Mouse (Mus musculus) left cerebral cortex, adult 11 months (tissue): ENCODE measurements around the gene Unc5c.

ENCODE experiments used
- DNase-seq: peaks from one replicate; pipeline ENCODE4 v3.0.0; 2022; ENCODE audit warnings: low spot score

The Unc5c gene

DNA sequence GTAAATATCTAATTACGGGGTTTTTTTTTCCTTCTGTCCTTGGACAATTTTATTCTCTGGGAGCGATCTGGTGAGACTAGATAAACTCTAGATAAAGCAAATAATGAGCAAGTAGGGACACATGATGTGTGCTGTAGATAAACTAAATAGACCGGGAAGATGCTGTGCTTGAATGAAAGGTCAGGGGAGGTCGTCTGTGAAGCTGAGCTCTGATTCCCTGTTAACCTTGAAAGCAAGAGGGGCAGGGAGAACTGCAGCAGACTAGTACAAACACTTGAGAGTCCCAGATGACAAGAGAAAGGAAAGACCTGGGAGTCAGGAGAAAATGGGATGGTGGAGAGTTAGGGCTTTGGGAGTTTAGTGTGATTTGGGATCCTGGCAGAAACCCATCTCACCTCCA lies 251.4 kb downstream of the Unc5c start:
- DNase-seq: no peak

DNA sequence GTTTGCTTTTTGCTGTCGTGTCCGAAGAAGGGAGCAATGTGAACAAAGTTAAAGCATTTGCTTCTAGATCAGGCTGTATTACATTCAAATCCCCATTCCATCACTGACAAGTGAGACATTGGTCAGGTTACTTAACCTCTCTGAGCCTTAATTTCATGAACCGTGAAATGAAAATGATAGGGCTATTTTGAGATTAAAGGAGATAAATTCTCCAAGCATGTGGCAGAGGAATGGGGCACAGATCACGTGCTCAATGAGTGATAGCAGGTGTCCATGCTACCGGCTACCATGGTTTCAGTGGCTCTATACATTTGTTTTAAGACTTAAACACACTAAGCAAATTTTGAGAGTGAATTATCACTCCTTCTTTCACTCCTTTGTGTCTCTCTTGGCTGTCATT lies 254.0 kb downstream of the Unc5c start:
- no peak for DNase-seq

DNA sequence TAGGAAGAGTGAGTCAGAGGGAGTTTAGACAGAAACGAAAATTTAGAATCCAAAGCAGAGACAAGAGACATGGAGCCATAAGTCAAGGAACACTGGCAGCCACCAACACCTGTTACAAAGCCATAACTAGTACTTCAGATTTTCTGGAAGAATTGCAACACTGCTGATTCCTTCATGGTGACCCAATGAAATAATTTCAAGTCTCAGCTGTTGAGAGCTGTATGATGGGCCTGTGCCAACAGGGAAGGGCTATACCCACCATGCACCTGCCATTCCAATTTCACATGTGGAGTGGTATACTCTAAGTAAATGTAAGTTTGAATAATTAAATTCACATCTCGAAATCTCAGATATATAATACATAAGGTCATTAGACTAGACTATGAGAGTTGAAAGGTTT lies 259.5 kb downstream of the Unc5c start:
- no peak for DNase-seq

DNA sequence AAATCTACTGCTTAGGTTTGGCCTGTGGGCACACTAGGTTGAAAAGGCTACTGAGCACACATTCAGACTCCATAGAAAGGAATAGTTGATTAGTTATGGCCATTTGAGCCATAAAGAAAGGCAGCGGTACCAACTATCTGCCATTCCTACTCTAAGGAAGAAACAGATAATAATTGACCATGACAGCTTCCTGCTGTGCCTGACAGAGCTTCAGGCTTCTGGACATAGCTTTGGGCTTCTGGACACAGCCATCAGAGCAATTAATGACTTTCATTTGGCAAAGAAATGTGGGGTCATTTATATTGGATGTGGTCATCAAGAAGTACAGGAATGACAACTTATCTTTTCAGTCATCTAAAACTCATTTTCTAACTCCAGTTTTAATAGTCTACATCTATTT lies 260.4 kb downstream of the Unc5c start:
- DNase-seq: no peak

DNA sequence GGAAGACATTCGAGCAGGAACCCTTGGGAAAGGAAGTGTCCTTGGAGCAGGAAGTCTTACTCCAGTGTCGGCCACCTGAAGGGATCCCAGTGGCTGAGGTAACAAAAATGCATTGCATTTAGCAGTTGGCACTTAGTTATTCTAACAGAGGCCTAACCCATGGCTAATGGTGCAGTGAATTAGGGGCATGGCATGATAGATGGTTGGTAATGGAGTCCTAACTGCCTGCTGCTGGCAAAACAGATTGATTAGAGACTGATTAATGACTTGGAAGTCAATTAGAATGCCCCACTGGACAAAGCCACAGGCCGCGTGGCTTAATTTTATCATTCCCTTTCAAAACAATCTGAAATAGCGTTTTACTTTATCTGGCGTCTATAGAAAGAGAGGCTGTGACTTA lies 268.8 kb downstream of the Unc5c start:
- DNase-seq: no peak

DNA sequence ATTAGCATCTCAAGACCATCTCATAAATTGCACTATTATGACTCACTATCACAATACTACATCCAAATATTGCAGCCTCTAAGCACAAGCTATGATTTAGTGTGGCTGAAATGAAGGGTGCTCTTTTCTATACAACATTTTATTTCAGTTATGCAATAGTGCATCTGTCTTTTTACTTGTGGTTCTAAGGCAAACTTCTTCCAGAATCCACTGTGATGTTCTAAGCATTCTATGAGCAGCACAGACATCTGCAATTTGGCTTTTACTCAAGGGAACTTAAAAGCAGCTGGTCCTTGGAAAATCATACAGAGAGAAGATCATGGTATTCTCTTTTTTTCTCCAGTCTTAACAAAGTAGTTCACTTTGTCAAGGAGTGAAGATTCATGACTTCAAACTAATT lies 270.3 kb downstream of the Unc5c start:
- no peak for DNase-seq

- no peak for DNase-seq
Observed at GRCm38 (mm10) chr3:141745322-141745721, 280.3 kb downstream of the Unc5c start.

GRCm38 (mm10) chr3:141748694-141749381 lies 283.8 kb downstream of the Unc5c start:
- no peak for DNase-seq

- DNase-seq: no peak
Observed at GRCm38 (mm10) chr3:141752172-141752571, 287.2 kb downstream of the Unc5c start.

DNA sequence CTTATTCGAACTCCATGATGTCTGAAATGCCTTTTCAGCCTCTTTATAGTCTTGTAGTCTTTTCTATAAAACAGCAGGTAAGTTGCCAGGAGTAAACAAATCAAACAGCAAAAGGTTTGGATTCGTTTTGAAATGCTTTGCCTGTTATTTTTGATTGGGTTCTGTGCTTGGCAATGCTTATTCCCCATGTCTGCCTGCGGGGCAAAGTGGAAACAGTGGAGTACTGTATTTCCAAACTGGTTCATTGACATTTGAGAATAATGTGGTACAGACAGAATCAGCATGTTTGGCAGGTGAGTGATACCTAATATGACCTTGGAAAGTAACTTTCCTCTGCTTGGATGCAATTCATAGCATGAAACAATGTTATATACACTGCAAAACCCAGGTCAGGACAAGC lies 292.2 kb downstream of the Unc5c start:
- no peak for DNase-seq

- no peak for DNase-seq
Observed at GRCm38 (mm10) chr3:141778411-141778919, 313.4 kb downstream of the Unc5c start.

GRCm38 (mm10) chr3:141779186-141779585 lies 314.2 kb downstream of the Unc5c start:
- DNase-seq: no peak

- no peak for DNase-seq
Observed at GRCm38 (mm10) chr3:141782553-141782952, 317.5 kb downstream of the Unc5c start.

DNA sequence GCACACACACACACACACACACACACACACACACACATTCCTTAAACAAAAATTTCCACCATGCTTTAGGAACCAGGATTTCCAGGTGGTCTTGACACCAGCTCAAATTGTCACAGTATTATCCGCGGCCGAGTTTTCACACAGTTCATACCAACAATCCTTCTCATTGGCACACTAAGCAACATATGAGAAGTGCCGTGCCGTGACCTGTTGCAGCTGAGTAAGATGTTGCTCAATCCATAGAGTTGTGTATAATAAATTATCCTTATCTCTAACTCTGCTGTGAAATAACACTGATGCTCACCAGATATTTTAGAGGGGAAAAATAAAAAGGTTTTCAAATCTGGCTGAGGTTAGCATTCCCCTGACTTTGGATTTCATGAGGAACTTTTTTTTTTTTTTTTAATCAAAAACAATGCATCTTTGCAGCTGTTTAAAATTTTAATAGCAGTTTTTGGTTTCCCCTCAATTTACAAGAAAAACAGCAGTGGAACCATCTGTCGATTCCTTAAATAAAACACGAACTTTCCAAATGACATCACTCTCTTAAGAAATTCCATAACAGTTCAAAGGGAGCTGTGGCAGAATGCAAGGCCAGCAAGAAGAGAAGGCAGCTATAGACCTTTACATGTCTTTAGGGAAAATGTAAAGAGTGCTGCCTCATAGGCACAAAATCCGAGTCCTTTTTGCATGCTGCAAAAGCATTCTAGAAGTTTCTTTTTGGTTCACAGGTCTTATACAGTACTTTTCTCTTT lies 326.2 kb downstream of the Unc5c start:
- DNase-seq: no peak

- DNase-seq: no peak
Observed at GRCm38 (mm10) chr3:141792106-141792505, 327.1 kb downstream of the Unc5c start.

DNA sequence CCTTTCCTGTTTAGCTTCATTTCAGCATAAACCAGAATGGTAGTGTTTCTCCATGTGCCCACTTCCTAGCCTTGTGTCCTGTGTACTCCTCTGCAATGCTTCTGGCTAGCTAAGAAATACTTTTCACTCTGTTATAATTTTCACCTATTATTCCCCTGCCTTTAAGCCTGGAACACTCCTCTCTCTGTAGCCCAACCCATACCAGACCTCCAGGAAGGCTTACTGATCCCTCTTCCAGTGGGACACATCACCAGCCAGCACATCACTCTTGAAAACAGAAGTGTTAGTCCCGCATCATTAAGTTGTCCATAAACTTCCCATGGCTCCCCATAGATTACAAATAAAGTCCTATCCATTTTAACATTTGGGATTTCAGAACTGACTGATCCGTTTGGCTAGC lies 328.7 kb downstream of the Unc5c start:
- no peak for DNase-seq

DNA sequence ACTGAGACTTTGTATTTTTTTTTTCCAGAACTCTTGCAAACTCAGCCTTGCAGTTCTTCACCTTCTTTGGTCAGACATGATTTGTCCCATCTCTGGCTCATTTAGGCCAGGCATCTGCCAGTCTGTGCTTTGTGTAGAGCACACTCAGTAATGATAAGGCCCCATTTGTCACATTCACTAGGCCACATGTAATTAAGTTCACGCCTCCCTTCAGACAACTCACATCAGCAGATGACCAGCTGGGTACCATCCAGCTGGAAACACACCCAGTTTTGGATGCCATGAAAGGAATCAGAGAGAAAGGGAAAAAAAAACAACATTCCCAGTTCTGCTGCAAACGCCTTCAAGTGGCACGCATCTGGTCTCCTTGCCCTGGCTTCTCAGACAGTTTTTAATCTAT lies 329.4 kb downstream of the Unc5c start:
- DNase-seq: no peak

DNA sequence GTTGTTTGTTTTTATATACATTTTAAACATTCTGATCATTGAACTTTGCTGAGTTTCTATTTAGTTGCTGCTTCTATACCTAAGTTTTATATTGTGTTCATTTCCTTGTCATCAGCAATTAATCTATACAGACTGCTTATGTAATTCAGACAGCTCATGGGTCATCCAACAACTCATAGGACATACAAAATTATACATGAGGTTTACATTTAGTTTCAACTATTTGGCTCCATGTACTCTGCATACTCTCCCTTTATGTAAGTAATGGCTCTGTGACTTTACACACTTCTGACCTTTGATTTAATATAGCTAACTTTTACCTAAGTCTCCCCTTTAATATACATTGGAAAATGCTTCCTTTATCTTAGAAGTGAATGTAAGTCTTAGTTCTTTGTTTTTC lies 332.4 kb downstream of the Unc5c start:
- DNase-seq: no peak

DNA sequence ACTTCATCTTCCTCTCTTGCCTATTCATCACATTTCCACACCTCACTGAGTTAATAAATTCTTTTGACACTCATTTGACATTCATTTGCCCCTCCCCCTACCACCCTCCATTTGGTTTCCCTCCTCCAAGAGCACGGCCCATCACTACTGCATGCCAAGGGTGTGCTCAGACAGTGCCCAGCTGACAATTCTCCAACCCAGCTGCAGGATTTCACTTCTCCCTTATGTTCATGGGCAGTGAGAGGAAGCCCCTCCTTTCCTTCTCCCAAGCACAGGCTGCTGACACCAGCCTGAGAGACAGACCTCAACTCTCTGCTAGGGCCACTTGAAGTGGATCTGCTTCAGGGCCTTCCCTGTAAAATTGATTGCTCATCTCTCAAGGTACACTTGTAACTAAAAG lies 332.8 kb downstream of the Unc5c start:
- no peak for DNase-seq

DNA sequence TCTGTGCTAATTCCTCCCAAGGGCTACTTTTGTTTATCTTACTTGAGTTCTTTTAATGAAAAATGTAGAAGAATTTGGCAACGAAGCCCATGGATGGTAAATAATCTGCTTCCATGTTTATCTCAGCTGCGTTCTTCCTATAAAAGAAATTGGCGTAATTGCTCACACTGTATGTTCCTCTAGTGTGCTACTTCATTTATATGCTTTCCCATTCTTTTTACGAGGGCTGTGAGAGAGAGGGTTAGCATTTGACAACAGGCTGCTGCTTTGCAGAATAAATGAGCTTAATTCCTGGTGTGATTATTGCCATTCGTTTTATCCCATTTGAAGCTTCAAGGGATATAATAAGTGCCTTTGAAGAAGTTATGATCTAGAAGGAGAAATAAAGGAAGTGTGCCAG lies 339.1 kb downstream of the Unc5c start:
- DNase-seq: no peak

DNA sequence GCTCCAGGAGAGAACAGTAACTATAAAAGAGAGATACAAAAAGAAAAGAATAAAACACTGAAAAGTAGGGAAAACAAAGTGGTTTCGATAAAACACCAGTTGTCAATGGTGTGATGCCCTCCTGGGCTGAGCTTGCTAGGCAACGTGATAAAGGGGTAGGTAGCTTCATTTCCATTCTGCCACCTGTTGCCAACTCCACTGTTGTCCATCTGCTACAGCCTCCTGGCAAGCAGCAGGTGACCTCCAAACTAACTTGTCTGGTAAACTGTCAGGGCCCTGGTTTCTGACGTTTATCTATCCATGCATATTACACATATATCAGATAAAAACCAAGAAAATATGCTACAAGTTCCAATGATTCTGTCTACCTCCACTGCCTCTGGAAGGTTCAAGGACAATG lies 344.6 kb downstream of the Unc5c start:
- no peak for DNase-seq

DNA sequence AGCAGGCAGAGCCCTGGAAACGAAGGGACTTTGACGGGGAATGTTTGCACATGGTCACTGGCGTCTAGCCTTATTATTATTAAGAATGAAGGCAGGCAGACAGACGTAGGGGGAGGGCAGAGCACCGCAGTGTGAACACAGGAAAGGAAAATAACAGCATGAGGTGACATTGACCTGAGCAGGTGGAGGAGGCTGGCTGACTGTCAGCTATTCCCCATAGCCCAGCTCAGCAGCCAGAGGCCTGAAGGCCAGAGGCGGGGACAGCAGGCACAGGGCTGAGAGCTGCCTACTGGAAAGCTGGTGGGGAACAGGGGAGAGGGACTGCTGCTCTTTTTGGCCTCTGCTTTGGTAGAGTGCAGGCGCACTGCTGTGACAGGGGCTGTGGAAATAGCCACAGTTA lies 345.9 kb downstream of the Unc5c start:
- DNase-seq: no peak

DNA sequence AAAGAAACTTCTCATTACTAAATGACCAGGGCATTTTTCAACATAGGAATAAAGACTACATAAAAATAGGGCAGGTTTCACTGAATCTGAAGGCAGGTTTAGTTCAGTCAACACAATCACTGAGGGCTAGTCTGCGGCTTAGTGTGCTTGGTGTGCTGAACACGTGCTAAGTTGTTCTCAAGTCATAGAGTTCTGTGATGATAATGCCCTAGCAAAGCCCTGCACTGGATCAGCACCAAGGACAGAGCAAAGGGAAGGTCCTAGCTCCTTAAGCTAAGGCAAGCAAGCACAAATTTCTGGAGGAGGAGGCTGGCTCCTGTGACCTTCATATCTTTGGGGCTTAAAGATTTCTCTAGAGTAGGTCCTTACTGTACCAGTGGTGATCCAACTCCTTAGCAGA lies 346.3 kb downstream of the Unc5c start:
- no peak for DNase-seq

DNA sequence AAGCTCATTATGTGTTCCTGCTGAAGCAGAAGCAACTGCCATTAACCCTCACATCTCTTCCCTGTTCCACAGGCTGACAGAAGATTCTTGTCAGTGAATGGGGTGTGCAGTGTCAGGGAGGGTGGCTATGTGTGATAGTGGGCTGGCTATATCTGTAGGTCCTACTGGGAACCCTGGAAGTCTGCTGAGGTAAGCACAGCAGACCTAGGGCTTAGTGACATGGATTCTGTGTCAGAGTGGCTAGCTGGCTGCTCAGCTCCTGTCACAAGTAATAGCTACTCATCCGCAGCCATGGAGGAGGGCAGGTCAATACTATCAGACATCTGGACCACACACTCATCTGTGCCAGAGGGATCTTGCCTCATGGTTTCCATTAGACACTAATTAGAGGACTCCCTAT lies 349.8 kb downstream of the Unc5c start:
- DNase-seq: no peak
